Mouse (Mus musculus) liver, postnatal 0 days (tissue): ENCODE measurements at regions not wholly inside any gene's neighbourhood (a gene's known extent, or its start where the extent isn't known, plus 50 kb on each side); places are given as distances from the start of the nearest gene placed in this dataset.

Experiments used
- CTCF ChIP-seq: sonication (generic); IDR thresholded peaks from 2 replicates; pipeline ENCODE4 v1.5.1; 2016; ENCODE audit warnings: antibody characterized with exemption, low read depth
- EP300 ChIP-seq: IDR thresholded peaks from 2 replicates; pipeline ENCODE4 v1.6.1; 2016; ENCODE audit warnings: antibody characterized with exemption, low read depth, mild to moderate bottlenecking

GRCm38 (mm10) chr9:61261739-61262333 lies 110.3 kb upstream of the Tle3 start:
- TF ChIP-seq CTCF (no peak), EP300 (no peak)
